In the genomic region with DNA sequence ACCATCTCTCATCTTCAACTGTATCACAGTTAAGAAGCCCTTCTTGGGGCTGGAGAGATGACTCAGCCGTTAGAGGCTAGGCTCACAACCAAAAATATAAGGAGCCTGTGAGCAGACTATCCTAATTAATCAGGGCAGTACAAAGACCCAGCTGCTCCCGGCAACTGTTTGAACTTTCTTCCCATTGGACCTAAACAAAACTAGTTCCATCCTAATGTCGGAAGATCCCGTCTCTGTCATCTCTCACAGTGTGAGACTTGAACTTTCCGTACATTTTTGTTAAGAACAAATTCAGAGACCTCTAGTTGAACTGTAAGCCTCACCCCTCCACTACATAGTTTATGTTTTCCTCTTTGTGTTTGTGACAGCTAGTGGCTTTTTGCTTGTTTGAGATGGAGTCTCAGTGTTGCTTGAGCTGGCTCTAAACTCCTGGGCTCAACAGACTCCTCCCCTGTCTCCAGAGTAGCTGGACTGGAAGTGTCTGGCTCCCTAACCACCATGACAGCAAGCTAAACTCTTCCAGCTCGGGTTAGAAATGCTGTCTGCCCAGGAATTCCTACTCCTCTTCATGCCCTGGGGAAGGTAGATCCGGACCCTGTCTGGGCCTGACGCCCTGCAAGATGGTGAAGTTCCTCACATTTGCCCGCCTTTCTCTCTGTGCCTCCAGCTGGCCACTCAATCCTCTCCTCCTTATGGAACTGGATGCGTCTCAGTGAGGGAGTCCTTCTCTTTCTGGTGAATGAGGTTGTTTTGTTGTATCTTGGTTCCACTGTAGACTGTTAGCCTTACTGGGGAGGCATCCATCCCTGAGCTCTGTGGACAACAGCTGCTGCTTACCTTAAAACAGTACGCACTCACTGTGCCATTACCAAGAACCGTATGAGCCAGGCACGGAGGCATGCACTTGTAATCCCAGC, we compare ENCODE assay signal across 13 mouse cellular contexts. TPM values are rescaled to one million over a fixed set of nuclear protein-coding genes. Genes with fewer than 3 reads are reported as not detected.
DNase-seq lines count a peak whose midpoint lies in the region; ATAC-seq and TF ChIP-seq lines count a peak whose summit lies in the region.
"Had no signal": no experiment of that assay in that cellular context is flagged by ENCODE, and none has a peak within 500 bp of the region (broad histone marks: within the 10 kb centered on the region; RNA-seq: fewer than 3 reads in every experiment).

No protein-coding gene starts in this region.

- no peaks in the 10 kb centered on the region for H3K9me3 ChIP-seq in embryonic facial prominence, embryonic 12.5 days
- H3K9me3 ChIP-seq in embryonic facial prominence, embryonic 10.5 days, result no peaks in the 10 kb centered on the region
- 0 out of 2 replicates have a peak, but pooled peaks cover 8% of the 10 kb centered on the region for H3K9me3 ChIP-seq in embryonic facial prominence, embryonic 13.5 days
- H3K9me3 ChIP-seq in neural tube, embryonic 12.5 days, result no peaks in the 10 kb centered on the region

- H3K36me3 ChIP-seq in embryonic facial prominence, embryonic 12.5 days, result peaks cover 32% of the 10 kb centered on the region
- H3K36me3 ChIP-seq in embryonic facial prominence, embryonic 10.5 days (replicated peaks), result peaks cover 40% of the 10 kb centered on the region
- H3K36me3 ChIP-seq in embryonic facial prominence, embryonic 13.5 days, result peaks cover 37% of the 10 kb centered on the region
- peaks cover 35% of the 10 kb centered on the region for H3K36me3 ChIP-seq in neural tube, embryonic 12.5 days

- no peaks in the 10 kb centered on the region for H3K27me3 ChIP-seq in embryonic facial prominence, embryonic 12.5 days
- H3K27me3 ChIP-seq in embryonic facial prominence, embryonic 10.5 days (replicated peaks; ENCODE audit: low read depth, poor library complexity, severe bottlenecking), result no peaks in the 10 kb centered on the region
- H3K27me3 ChIP-seq in embryonic facial prominence, embryonic 13.5 days, result no peaks in the 10 kb centered on the region
- no peaks in the 10 kb centered on the region for H3K27me3 ChIP-seq in neural tube, embryonic 12.5 days (replicated peaks)

- H3K4me2 ChIP-seq in embryonic facial prominence, embryonic 12.5 days (replicated peaks), result no peak overlapping the region
- H3K4me2 ChIP-seq in embryonic facial prominence, embryonic 13.5 days, result no peak overlapping the region
- H3K4me2 ChIP-seq in neural tube, embryonic 12.5 days (replicated peaks), result 0 out of 2 replicates have a peak overlapping the region, but pooled peaks have one; percentile 1

- H3K9ac ChIP-seq in embryonic facial prominence, embryonic 12.5 days, result no peak overlapping the region
- H3K9ac ChIP-seq in embryonic facial prominence, embryonic 13.5 days, result no peak overlapping the region
- no peak overlapping the region for H3K9ac ChIP-seq in neural tube, embryonic 12.5 days

- DNase-seq in embryonic facial prominence, embryonic 10.5 days (ENCODE audit: low spot score), result no peak
- no peak for DNase-seq in layer of hippocampus, adult 2 months (ENCODE audit: low spot score in 2 of 2)
- DNase-seq in layer of hippocampus, postnatal 14 days (ENCODE audit: low spot score in 2 of 2), result no peak
- DNase-seq in thymus, postnatal 4 days, result no peak
- DNase-seq in frontal cortex, postnatal 10 days (ENCODE audit: low spot score in 2 of 2), result no peak
- DNase-seq: adrenal gland, postnatal 10 days; embryo, embryonic 11 days; heart, adult 18-20 months; layer of hippocampus, postnatal 36 days; thymus, adult 18-20 months had no signal

- 59% methylated on average over 13 of the region's 13 CpGs for WGBS in embryonic facial prominence, embryonic 12.5 days
- WGBS in embryonic facial prominence, embryonic 10.5 days, result 70% methylated on average over 13 of the region's 13 CpGs
- 52% methylated on average over 13 of the region's 13 CpGs for WGBS in embryonic facial prominence, embryonic 13.5 days
- 64% methylated on average over 13 of the region's 13 CpGs for WGBS in neural tube, embryonic 12.5 days

- peaks cover 6% of the 10 kb centered on the region for H3K4me1 ChIP-seq in embryonic facial prominence, embryonic 12.5 days
- H3K4me1 ChIP-seq in embryonic facial prominence, embryonic 10.5 days, result peaks cover 25% of the 10 kb centered on the region
- H3K4me1 ChIP-seq in embryonic facial prominence, embryonic 13.5 days, result peaks cover 11% of the 10 kb centered on the region
- H3K4me1 ChIP-seq in neural tube, embryonic 12.5 days, result peaks cover 20% of the 10 kb centered on the region

- TF ChIP-seq CTCF in layer of hippocampus, adult 2 months (conservative IDR thresholded peaks at IDR 0.05), result no peak

- 0 out of 2 replicates have a peak overlapping the region, but pooled peaks have one; percentile 1 for H3K27ac ChIP-seq in embryonic facial prominence, embryonic 12.5 days
- no peak overlapping the region for H3K27ac ChIP-seq in embryonic facial prominence, embryonic 10.5 days (replicated peaks)
- H3K27ac ChIP-seq in layer of hippocampus, adult 2 months, result peak overlapping the region; percentile 23; the same call in 1 of the 2 replicates
- H3K27ac ChIP-seq in embryonic facial prominence, embryonic 13.5 days, result peak overlapping the region; percentile 77
- peak overlapping the region; percentile 1; the same call in 1 of the 2 replicates for H3K27ac ChIP-seq in neural tube, embryonic 12.5 days

- H3K4me3 ChIP-seq in embryonic facial prominence, embryonic 12.5 days, result no peak overlapping the region
- no peak overlapping the region for H3K4me3 ChIP-seq in embryonic facial prominence, embryonic 10.5 days
- no peak overlapping the region for H3K4me3 ChIP-seq in layer of hippocampus, adult 2 months
- H3K4me3 ChIP-seq in embryonic facial prominence, embryonic 13.5 days, result no peak overlapping the region
- no peak overlapping the region for H3K4me3 ChIP-seq in neural tube, embryonic 12.5 days

- no peak for ATAC-seq in embryonic facial prominence, embryonic 12.5 days (ENCODE audit: insufficient number of reproducible peaks, insufficient read depth, low FRiP score, low TSS enrichment)
- ATAC-seq in embryonic facial prominence, embryonic 13.5 days (ENCODE audit: insufficient number of reproducible peaks, insufficient read depth, low FRiP score, low TSS enrichment, low read depth), result no peak
- ATAC-seq in neural tube, embryonic 12.5 days (ENCODE audit: low FRiP score, low read depth), result no peak

RNA-seq across cellular contexts. Expression of gene Hddc3, which starts 5.0 kb away (rescaled TPM):
- polyA plus RNA-seq in embryonic facial prominence, embryonic 12.5 days (2016; fragmentation: Nextera tagmentation; extraction: Ambion mirVana), result 23.2 and 27.4 TPM in 2 replicates
- 23.3 and 30.3 TPM in 2 replicates for polyA plus RNA-seq in embryonic facial prominence, embryonic 10.5 days (2016; fragmentation: Nextera tagmentation; extraction: Ambion mirVana)
- 10 to 100 TPM; 45.5 to 46.6 TPM for total RNA-seq in layer of hippocampus, adult 2 months (2021)
- 10 to 100 TPM; 45.8 to 46.3 TPM for total RNA-seq in layer of hippocampus, postnatal 14 days (2021)
- 21.6 and 29.0 TPM in 2 replicates for polyA plus RNA-seq in embryonic facial prominence, embryonic 13.5 days (2015; fragmentation: Nextera tagmentation; extraction: Ambion mirVana)
- 20.6 and 21.1 TPM in 2 replicates for polyA plus RNA-seq in neural tube, embryonic 12.5 days (2016; fragmentation: Nextera tagmentation; extraction: Ambion mirVana)

RNA-seq across cellular contexts. Expression of gene Unc45a, which starts 7.1 kb away (rescaled TPM):
- polyA plus RNA-seq in embryonic facial prominence, embryonic 12.5 days (2016; fragmentation: Nextera tagmentation; extraction: Ambion mirVana), result 60.3 and 61.0 TPM in 2 replicates
- 51.3 and 53.3 TPM in 2 replicates for polyA plus RNA-seq in embryonic facial prominence, embryonic 10.5 days (2016; fragmentation: Nextera tagmentation; extraction: Ambion mirVana)
- 10 to 100 TPM; 38.0 to 40.9 TPM for total RNA-seq in layer of hippocampus, adult 2 months (2021)
- 10 to 100 TPM; 40.6 to 47.9 TPM for total RNA-seq in layer of hippocampus, postnatal 14 days (2021)
- 49.0 and 53.1 TPM in 2 replicates for polyA plus RNA-seq in embryonic facial prominence, embryonic 13.5 days (2015; fragmentation: Nextera tagmentation; extraction: Ambion mirVana)
- 55.8 and 59.9 TPM in 2 replicates for polyA plus RNA-seq in neural tube, embryonic 12.5 days (2016; fragmentation: Nextera tagmentation; extraction: Ambion mirVana)

RNA-seq across cellular contexts. Expression of gene Man2a2, which starts 23.2 kb away (rescaled TPM):
- 31.0 and 31.6 TPM in 2 replicates for polyA plus RNA-seq in embryonic facial prominence, embryonic 12.5 days (2016; fragmentation: Nextera tagmentation; extraction: Ambion mirVana)
- polyA plus RNA-seq in embryonic facial prominence, embryonic 10.5 days (2016; fragmentation: Nextera tagmentation; extraction: Ambion mirVana), result 20.2 and 21.0 TPM in 2 replicates
- total RNA-seq in layer of hippocampus, adult 2 months (2021), result 100 to 1,000 TPM; 169 to 178 TPM
- total RNA-seq in layer of hippocampus, postnatal 14 days (2021), result 100 to 1,000 TPM; 124 to 139 TPM
- 25.3 and 28.7 TPM in 2 replicates for polyA plus RNA-seq in embryonic facial prominence, embryonic 13.5 days (2015; fragmentation: Nextera tagmentation; extraction: Ambion mirVana)
- polyA plus RNA-seq in neural tube, embryonic 12.5 days (2016; fragmentation: Nextera tagmentation; extraction: Ambion mirVana), result 25.0 and 25.5 TPM in 2 replicates

RNA-seq across cellular contexts. Expression of gene Rccd1, which starts 23.7 kb away (rescaled TPM):
- 14.3 and 15.9 TPM in 2 replicates for polyA plus RNA-seq in embryonic facial prominence, embryonic 12.5 days (2016; fragmentation: Nextera tagmentation; extraction: Ambion mirVana)
- polyA plus RNA-seq in embryonic facial prominence, embryonic 10.5 days (2016; fragmentation: Nextera tagmentation; extraction: Ambion mirVana), result 12.0 and 13.2 TPM in 2 replicates
- 10 to 100 TPM; 15.3 to 19.8 TPM for total RNA-seq in layer of hippocampus, adult 2 months (2021)
- 10 to 100 TPM; 14.5 to 15.4 TPM for total RNA-seq in layer of hippocampus, postnatal 14 days (2021)
- polyA plus RNA-seq in embryonic facial prominence, embryonic 13.5 days (2015; fragmentation: Nextera tagmentation; extraction: Ambion mirVana), result 15.6 and 17.2 TPM in 2 replicates
- 10.2 and 12.5 TPM in 2 replicates for polyA plus RNA-seq in neural tube, embryonic 12.5 days (2016; fragmentation: Nextera tagmentation; extraction: Ambion mirVana)

RNA-seq across cellular contexts. Expression of gene Fes, which starts 39.8 kb away (rescaled TPM):
- polyA plus RNA-seq in embryonic facial prominence, embryonic 12.5 days (2016; fragmentation: Nextera tagmentation; extraction: Ambion mirVana), result 11.0 and 12.2 TPM in 2 replicates
- 8.2 and 8.4 TPM in 2 replicates for polyA plus RNA-seq in embryonic facial prominence, embryonic 10.5 days (2016; fragmentation: Nextera tagmentation; extraction: Ambion mirVana)
- total RNA-seq in layer of hippocampus, adult 2 months (2021), result 1 to 10 TPM; 5.0 to 5.7 TPM
- total RNA-seq in layer of hippocampus, postnatal 14 days (2021), result 1 to 10 TPM; 5.6 to 9.9 TPM
- 12.8 and 13.8 TPM in 2 replicates for polyA plus RNA-seq in embryonic facial prominence, embryonic 13.5 days (2015; fragmentation: Nextera tagmentation; extraction: Ambion mirVana)
- polyA plus RNA-seq in neural tube, embryonic 12.5 days (2016; fragmentation: Nextera tagmentation; extraction: Ambion mirVana), result 7.7 and 9.0 TPM in 2 replicates
